Mouse (Mus musculus): ENCODE measurements around the gene Tbc1d2b.

DNA sequence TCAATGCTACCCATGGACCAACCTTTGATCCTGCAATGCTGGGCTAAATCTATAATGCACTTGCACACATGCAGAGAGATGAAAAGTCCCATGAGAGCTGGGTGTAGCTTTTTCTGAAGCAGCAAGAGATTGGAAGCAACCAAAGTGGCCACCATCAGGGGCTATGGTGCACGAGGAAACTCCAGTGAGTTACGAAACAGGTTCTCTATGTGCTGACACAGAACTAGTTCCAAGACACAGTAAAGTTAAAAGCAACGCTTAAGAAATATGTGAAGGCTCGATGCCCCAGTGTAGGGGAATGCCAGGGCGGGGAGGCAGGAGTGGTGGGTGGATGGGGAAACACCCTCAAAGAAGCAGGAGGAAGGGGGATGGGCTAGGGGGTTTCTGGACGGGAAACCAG lies 61.9 kb downstream of the Tbc1d2b start:
- TF ChIP-seq CTCF (IDR thresholded peaks at IDR 0.05; ENCODE audit: control insufficient read depth, insufficient read depth, insufficient replicate concordance, low read depth, low read length) (no peak), POLR2A (IDR thresholded peaks at IDR 0.05; ENCODE audit: control insufficient read depth, low read depth, low read length) (no peak)

All from testis, adult 2 months (tissue).